Mouse (Mus musculus): ENCODE measurements around the gene Xpo4.
A peak's percentile ranks its signal among the peaks of the same experiment; 100 is the strongest.

Gene Xpo4

GRCm38 (mm10) chr14:57609816-57610329, 55.4 kb downstream of the Xpo4 start:
- DNase-seq (ENCODE audit: low spot score): no peak

- DNase-seq (ENCODE audit: low spot score): peak; percentile 80
These were observed 57.7 kb downstream of the Xpo4 start for GRCm38 (mm10) chr14:57607500-57607899.

DNA sequence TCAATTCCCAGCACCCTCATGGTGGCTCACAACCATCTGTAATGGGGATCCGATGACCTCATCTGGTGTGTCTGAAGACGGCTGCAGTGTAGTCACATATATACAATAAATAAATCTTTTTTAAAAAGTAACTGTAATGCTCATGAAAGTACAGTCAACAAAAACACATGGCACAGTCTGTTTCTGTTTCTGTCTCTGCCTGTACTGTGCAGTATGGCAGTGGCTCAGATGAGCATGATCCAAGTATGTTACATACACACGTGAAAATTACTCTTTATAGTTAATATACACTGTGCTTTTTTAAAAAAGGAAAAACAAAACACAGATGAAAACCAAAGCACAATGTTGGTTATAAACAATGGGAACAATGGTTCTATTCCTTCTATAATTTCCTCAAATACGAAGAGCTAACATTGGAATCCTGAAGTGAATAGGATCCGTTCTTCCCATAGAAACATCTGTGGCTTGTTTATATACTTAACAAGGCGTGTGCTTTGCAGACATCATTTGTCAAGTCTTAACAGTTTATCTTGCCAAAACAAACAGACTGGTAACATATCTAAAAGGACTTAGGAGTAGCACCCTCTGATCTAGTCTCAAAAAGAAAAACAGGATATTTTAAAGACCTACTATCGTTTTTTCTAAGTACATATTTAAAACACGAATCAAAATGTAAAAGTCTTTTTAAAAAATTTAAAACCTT, 58.4 kb downstream of the Xpo4 start:
- DNase-seq (ENCODE audit: low spot score): no peak

- no peak for DNase-seq (ENCODE audit: low spot score)
These were observed 72.0 kb downstream of the Xpo4 start for GRCm38 (mm10) chr14:57593279-57593678.

- no peak for DNase-seq (ENCODE audit: low spot score)
These were observed 73.4 kb downstream of the Xpo4 start for GRCm38 (mm10) chr14:57591830-57592229.

GRCm38 (mm10) chr14:57576364-57577060, 88.7 kb downstream of the Xpo4 start:
- DNase-seq (ENCODE audit: low spot score): no peak

DNA sequence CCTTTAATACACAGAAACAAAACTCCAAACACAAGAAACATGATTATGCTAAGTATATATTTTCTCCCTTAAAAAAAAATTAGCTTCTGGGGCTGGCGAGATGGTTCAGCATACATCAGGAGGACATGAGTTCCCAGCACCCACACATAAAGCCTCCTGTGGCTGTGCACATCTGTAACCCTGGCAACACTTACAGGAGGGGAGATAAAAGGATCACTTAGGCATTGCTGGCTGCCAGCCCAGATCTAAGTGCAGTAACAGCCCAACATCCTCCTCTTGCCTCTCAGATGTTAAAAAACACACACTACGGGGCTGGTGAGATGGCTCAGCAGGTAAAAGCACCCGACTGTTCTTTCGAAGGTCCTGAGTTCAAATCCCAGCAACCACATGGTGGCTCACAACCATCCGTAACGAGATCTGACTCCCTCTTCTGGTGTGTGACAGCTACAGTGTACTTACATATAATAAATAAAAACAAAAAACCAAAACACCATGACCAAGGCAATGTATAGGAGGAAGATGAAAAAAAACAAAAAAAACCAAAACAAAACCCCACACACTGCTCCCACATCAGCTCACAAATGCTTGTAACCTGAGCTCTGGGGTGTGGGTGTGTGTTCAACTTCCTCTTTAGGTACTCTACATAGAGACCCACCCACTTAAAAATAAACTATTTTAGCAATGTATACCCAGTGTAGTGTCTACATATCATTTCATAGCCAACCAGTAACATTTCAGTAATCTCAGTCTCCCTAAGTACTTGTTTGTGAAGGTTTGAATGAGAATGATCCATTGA, 90.2 kb downstream of the Xpo4 start:
- DNase-seq (ENCODE audit: low spot score): no peak

DNA sequence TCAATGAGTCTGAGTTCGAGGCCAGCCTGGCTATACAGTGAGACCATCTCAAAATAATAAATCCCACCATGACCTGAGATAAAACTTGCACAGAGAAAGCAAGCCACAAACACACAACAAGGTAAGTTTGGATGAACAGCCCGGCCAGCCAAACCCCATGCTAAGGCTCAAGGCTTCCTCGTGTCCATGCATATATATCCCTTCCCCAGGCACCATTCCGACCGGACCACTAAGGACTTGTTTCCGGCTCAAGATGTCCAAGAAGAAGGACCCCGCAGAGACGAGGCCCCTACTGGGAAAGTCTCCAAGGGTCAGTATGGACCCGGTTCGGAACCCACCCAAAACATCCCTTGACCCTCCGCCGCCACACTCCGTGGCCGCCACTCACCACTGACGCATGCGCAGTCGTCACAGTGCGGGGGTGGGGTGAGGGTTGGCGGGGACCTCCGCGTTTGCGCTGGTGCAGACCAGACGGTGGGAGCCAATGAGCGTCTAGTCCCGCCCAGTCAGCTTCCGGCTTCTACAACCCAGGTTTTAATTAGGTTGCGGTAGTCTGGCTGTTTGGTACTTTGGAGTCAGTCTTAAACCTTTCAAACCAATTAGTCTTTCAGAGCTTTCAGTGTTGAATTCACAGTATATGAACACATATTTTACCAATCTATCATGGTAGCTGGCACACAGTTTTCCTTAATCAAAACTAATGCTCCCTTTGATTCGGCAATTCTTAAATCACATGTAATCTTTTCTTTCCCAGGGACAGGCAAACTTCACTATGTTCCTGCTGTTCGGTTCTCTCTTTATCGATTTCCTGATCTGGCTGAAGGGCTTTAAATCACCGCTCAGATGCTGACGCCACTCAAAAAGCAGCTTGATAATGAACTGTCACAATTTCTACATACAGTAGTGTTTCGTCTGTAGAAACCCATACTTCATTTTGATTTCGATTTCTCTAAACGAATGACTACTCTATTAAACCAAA, 93.8 kb downstream of the Xpo4 start, which contains the start of gene Eef1akmt1:
Gene Eef1akmt1, minus strand, starts transcription at position 458 of the 979 bp plus-strand sequence.
- peak; percentile 98 for DNase-seq (ENCODE audit: low spot score)

DNA sequence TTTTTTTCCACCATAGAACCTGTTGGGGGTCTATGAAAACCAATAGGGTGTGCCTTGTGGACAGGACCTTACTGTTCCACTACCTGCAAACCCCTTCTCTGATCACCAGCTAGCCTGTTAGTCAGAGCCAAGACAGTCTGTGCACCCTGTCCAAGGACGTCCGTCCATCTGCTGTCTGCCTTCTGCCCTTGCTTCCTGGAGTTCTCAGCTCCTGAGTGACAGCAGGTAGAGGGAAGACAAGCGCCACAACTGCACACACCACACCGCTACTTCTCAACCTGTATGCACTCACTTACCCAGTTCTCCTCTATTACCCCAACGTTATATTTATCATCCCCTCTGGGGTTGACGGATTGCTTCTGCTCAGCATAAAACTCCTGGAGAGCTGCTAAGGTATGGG, 99.6 kb downstream of the Xpo4 start:
- DNase-seq (ENCODE audit: low spot score): no peak

DNA sequence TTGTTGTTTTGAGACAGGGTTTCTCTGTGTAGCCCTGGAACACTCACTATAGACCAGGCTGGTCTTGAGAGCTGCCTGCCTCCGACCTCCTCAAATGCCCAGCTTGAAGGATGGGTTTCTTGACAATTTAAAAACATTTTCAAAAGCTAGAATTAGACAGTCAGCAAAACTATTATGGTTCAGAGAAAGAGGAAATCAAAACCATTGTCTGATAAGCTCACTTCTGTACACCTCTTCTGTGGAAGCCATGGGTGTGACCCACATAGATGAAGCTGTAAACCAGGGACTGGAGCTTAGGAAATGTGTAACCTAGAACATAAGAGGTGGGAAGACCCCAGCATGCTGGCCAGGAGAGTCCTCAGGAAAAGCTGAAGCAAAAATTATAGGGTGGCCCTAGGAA, 108.3 kb downstream of the Xpo4 start:
- DNase-seq (ENCODE audit: low spot score): no peak

DNA sequence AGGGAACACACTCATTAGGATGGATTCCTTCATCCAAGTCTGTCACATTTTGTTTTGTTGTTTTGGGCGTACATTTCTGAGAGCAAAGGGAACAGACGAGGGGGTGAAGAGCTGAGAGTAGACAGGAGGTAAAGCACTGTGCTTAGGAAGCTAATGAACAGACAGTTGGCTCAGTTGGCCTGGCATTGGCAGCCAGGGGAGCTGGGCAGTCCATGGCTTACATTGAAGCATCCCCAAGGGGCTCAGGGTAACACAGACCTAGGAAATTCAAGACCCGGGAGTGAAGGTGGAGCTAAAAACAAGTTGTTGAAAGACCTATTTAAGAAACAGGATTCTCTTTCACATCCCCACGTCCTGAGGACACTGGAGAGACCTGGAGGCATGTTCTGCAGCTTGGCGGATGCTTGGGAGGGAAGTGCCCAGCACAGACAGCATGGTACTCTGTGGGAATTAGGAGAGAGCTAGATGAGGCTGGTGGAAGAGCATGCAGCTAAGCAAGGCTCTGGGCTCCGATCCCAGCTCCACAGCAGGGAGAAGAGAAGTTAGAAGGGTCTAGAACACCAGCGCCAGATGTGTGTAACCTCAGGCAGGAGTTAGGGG, 109.7 kb downstream of the Xpo4 start:
- DNase-seq (ENCODE audit: low spot score): no peak

- no peak for DNase-seq (ENCODE audit: low spot score)
These were observed 110.8 kb downstream of the Xpo4 start for GRCm38 (mm10) chr14:57554434-57554833.

DNA sequence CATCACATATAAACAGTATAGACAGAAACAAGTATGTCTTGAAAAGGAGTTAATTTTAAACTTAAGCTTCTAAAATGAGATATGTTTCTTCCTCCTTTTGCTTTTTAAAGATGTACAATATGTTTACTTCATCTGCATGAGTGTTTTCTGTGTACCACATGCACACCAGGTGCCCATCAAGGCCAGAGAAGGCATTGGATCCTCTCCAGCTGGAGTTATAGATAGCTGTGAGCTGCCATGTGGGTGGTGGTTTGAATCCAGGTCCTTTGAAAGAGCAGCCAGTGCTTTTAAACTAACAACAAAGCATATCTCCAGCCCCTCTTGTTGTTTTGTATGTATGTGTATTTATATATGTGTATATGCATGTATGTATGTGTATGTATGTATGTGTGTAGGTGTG, 112.3 kb downstream of the Xpo4 start:
- DNase-seq (ENCODE audit: low spot score): no peak

GRCm38 (mm10) chr14:57547062-57547461, 118.2 kb downstream of the Xpo4 start:
- DNase-seq (ENCODE audit: low spot score): no peak

GRCm38 (mm10) chr14:57546557-57547021, 118.6 kb downstream of the Xpo4 start:
- DNase-seq (ENCODE audit: low spot score): no peak

DNA sequence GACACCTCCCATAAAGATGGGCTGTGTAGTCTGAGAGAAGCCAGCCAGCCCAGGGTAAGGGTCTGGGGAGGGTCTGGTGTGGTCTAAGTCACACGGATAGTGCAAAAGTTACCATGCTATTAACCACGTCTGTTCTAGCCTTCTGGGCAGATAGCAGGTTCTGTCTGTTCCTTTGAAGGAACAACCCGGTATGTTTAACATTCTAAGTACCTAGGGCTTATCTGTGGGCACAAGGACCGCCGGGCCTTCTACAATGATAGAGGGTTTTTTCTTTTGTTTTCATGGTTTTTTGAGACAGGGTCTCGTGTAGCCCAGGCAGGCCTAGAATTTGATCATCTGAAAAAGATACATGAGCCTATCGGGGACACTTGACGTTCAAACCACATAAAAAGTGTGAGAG, 119.1 kb downstream of the Xpo4 start:
- DNase-seq (ENCODE audit: low spot score): no peak

DNA sequence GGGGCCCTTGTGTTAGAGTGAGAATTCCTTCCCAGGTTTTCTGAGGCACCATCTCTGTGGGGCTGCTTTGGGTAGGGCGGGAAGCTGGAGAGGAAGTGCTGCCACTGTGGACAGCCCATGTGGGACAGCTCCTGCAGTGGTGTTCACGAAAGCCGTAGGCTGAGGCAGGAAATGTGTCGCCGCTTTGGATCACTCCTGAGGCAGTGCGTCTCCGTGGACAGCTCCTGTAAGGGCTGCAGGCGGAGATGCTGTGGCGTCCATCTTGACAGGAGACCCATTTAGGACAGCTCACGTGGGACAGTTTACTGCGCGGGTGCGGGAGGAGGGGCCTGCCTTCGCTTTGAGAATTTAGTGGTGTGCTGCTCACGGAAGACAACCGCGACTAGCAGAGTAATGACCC, 119.7 kb downstream of the Xpo4 start:
- DNase-seq (ENCODE audit: low spot score): no peak

DNA sequence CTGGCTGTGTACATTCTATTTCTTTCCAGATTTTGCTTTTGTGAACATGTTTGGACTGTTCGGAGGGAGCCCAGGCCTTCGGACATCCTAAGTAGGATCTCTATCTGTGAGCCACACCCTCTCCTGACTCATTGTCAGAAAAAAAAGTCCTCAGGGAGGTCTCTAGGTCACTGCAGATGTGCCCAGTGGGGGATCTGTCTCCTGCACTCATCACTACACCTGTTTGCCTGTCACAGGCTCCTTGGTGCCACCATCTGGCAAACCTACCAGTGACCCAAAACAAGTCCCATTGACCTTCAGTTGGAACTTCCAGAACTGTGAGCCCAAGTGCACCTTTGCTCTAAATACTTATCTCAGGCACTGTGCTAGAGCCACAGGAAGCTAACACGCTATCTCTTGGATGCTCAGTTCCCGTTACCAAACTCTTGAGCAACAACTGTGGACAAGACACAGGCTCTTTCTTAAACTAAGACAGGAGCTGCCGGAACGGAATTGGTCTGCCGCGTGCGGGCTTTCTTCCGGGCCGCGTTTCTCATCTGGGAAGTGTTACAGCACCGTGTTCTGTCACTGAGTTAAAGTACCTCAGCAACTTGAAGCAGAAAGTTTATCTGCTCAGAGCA, 121.7 kb downstream of the Xpo4 start:
- no peak for DNase-seq (ENCODE audit: low spot score)

DNA sequence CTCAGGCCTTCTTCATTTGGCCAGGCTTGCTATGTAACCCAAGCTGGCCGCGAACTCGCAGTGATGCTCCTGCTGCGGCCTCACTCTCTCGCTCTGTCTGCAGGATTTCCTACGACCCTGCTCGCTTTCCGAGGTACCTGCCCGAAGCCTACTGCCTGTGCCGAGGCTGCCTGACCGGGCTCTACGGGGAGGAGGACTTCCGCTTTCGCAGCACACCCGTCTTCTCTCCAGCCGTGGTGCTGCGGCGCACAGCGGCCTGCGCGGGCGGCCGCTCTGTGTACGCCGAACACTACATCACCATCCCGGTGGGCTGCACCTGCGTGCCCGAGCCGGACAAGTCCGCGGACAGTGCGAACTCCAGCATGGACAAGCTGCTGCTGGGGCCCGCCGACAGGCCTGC, 123.0 kb downstream of the Xpo4 start:
- no peak for DNase-seq (ENCODE audit: low spot score)

- no peak for DNase-seq (ENCODE audit: low spot score)
These were observed 124.5 kb downstream of the Xpo4 start for GRCm38 (mm10) chr14:57540683-57541082.

All from ovary, postnatal 10 days (tissue).